Mouse (Mus musculus) cortical plate, adult 2 months (tissue): Measurements from ENCODE around the gene Stpg4.

Experiments used
- CTCF ChIP-seq: fragments of 200-500 bp; IDR thresholded peaks from 2 replicates; pipeline ENCODE4 v1.5.1; 2011; ENCODE audit warnings: mild to moderate bottlenecking, control low read depth, low read length; ENCODE audit not compliant: insufficient read depth; ENCODE audit errors: extremely low read depth
- POLR2A ChIP-seq: fragments of 200-500 bp; IDR thresholded peaks from 2 replicates; pipeline ENCODE4 v1.6.1; 2011; ENCODE audit warnings: mild to moderate bottlenecking, low read length, control low read depth; ENCODE audit not compliant: insufficient read depth; ENCODE audit errors: extremely low read depth

DNA sequence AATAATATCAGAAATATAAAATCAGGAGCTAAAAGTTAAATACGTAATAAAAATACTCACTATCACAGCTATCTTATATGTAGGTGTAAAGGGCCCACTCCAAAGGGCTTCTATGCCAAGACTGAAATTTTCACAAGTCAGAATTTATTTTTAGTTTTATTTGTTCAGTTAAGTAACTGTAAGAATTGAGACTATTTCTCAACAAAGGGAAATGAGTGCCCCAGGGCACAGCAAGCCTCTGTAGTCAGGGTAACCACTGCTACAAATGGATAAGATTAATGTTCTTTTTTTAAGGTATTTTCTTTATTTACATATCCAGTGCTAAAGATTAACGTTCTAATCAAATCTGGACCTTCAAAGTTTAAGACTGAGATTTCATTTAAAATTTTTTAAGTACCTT, 11.9 kb upstream of the Stpg4 start:
- TF ChIP-seq CTCF (no peak), POLR2A (no peak)
